Mouse (Mus musculus) ovary, postnatal 36 days (tissue): ENCODE measurements at regions not wholly inside any gene's neighbourhood (a gene's known extent, or its start where the extent isn't known, plus 50 kb on each side); places are given as distances from the start of the nearest gene placed in this dataset.
A peak's percentile ranks its signal among the peaks of the same experiment; 100 is the strongest.

Experiments used
- DNase-seq: peaks from one replicate; pipeline ENCODE4 v3.0.0; 2022; ENCODE audit warnings: low spot score, mixed read lengths

- no peak for DNase-seq
Measured at GRCm38 (mm10) chr13:99632706-99633105, 116.4 kb upstream of the Map1b start.

GRCm38 (mm10) chr13:99630800-99631199, 114.5 kb upstream of the Map1b start:
- no peak for DNase-seq

- no peak for DNase-seq
Measured at GRCm38 (mm10) chr13:99630356-99630755, 114.0 kb upstream of the Map1b start.

- DNase-seq: no peak
Measured at GRCm38 (mm10) chr13:99625196-99625595, 108.9 kb upstream of the Map1b start.

DNA sequence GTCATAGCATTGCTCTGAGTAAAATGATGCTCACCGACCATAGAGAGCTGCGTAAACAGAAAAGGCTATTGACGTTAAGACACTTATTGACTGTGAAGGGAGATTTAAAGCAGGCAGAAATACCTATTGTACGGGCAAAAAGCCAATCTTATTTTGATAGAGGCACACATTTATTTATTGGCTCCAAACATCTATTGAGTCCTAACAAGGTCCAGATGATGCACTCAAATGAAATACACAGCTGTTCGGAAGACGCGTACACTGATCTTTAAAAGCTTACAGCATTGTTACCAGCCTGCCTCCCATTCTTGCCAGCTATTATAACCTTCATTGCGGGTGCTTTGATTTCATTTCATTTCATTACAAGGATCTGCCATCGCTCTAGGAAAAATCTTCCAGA, 102.0 kb upstream of the Map1b start:
- DNase-seq: no peak

DNA sequence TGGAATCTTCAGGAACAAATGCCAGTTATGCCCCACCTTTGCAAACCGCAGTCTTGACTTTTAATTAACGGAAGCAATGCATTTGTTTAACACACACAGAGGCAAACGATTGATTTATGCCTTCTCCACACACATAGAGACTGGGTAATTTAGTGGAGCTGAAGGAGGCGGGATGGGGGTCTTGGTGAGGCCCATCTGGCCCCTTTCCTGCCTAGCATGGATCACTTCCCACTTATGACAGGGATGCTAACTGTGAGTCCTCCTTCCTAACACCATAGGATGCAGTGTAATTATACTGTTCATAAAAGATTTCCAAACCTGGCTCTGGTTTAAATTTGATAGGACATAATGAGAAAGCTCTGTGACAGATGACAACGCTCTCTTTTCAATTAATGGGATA, 101.1 kb upstream of the Map1b start:
- DNase-seq: no peak

DNA sequence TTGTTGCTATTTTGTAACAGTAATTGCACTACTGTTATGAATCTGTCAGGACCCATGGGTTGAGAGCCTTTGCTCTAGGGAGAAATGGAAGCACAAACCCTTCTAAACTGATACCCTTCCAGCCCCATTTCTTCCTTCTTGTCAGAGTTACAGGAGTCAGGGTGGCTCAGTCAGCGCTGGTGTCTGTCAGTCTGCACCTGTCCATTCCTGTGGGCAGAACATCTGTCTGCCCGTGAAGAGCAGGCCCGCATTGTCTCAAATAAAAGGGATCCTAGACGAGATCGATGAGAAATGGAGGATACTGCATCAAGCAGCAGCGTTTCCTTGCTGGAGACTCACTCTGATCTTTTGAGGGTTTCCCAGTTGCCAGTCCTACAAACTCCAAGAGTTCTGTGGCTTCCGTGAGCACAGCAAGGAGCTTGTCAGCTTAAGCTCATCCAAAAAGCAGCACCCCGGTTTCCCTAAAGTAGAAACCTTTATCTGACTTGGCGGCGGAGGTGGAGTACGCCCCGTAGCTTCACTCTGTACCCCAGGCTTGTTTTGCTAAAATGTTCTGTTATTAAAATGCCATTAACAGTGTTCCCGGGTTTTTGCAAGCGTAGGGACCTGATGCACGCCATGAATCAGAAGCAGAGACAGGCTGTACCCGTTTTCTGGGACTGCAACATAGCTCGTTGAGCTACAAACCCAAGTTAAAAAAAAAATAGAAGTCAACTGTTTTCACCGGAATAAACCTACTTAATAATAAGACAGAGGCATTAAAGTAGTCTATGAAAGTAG, 95.6 kb upstream of the Map1b start:
- DNase-seq: no peak

DNA sequence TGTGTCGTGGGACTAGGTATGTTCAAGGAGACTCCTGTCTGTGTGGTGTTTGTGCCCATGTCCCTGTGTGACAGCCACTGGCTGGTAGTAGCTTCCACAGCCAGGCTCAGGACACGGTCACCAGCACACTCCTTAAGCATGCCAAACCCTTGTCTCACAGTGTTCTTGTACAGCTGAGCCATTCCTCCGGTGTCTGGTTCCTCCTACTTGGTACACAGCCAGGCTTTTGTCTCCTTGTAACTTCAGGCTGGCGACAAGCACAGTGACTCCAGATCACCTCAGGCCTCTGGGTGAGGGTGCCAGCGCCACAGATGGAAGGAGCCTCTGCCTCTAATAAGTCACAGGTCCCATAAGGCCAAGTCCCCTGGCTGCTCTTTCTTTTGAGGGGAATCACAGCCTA, 94.2 kb upstream of the Map1b start:
- DNase-seq: no peak

GRCm38 (mm10) chr13:99609151-99610146, 93.1 kb upstream of the Map1b start:
- no peak for DNase-seq

- DNase-seq: no peak
Measured at GRCm38 (mm10) chr13:99608591-99608990, 92.3 kb upstream of the Map1b start.

DNA sequence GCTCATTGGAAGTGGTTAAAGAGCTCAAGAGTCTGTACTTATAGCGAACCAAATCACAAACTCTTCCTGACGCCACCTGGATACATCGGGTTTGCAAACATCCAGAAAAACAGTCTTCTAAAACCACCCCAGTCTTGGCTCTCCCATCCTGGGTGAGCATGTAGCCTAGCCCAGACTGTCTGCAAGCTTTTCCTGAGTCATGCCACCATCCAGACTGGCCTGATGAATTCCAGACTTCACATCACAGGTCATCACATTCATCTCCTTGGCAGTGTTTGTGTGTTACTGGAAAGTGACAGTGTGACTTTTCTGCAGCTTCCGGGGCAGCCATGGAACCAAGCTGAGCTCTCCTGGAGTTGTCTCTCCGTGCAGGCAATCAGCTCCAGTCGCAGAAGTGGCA, 90.9 kb upstream of the Map1b start:
- no peak for DNase-seq

- DNase-seq: no peak
Measured at GRCm38 (mm10) chr13:99606606-99606990, 90.3 kb upstream of the Map1b start.

- DNase-seq: no peak
Measured at GRCm38 (mm10) chr13:99605866-99606605, 89.7 kb upstream of the Map1b start.

DNA sequence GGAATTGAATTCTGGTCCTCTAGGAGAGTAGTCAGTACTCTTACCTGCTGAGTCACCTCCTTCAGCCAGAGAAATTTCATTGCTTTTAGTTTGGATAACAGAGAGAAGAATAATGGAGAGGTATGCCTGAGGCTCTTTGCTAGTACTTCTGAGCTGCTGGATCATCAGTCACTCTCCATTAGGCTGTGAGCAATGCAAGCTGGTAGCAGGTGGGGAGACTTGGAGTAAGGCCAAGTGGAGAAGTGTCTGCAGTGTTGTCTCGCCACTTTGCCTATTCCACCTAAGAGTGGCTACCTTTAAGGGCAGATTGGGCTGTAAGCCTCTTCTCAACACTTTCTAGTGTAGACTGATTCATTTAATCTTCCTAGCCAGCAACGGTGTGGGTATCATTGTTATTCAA, 81.6 kb upstream of the Map1b start:
- DNase-seq: no peak

GRCm38 (mm10) chr13:99593846-99594813, 77.8 kb upstream of the Map1b start:
- no peak for DNase-seq

GRCm38 (mm10) chr13:99593243-99593635, 76.9 kb upstream of the Map1b start:
- no peak for DNase-seq

- peak; percentile 35 for DNase-seq
Measured at GRCm38 (mm10) chr13:99592596-99593242, 76.4 kb upstream of the Map1b start.

DNA sequence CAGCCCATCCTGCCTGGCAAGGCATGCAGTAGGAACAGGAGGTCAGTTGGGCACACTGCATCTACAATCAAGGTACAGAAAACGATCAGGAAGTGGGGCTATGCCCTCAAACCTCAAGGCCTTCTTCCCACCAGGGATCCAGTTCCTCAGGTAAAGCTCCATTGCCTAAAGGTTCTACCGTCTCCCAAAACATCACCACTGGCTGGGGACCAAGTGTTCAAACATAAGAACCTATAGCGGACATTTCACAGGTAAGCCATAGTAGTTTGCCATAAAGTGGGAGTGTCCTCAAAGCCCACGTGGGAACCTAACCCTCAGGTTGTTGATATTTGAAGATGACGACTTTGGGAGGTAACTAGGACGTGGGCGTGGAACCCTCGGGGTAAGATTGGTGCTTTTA, 72.3 kb upstream of the Map1b start:
- DNase-seq: no peak

- DNase-seq: no peak
Measured at GRCm38 (mm10) chr13:99583841-99584240, 67.5 kb upstream of the Map1b start.

GRCm38 (mm10) chr13:99580296-99580695, 64.0 kb upstream of the Map1b start:
- DNase-seq: no peak
